Mouse (Mus musculus) cortical plate, adult 2 months (tissue): ENCODE measurements around the gene Fam126b.

Source experiments
- CTCF ChIP-seq: fragments of 200-500 bp; IDR thresholded peaks from 2 replicates; pipeline ENCODE4 v1.5.1; 2011; ENCODE audit warnings: mild to moderate bottlenecking, control low read depth, low read length; ENCODE audit not compliant: insufficient read depth; ENCODE audit errors: extremely low read depth
- POLR2A ChIP-seq: fragments of 200-500 bp; IDR thresholded peaks from 2 replicates; pipeline ENCODE4 v1.6.1; 2011; ENCODE audit warnings: mild to moderate bottlenecking, low read length, control low read depth; ENCODE audit not compliant: insufficient read depth; ENCODE audit errors: extremely low read depth

GRCm38 (mm10) chr1:58503134-58503533 is 83.0 kb downstream of the Fam126b start:
- TF ChIP-seq POLR2A (no peak), CTCF (no peak)
